Mouse (Mus musculus) layer of hippocampus, postnatal 36 days (tissue): ENCODE measurements around the gene Sult3a1. TPM values are rescaled to one million over a fixed set of nuclear protein-coding genes. Genes with fewer than 3 reads are reported as not detected.
"Not testable (repeated sequence)": the region's sequence is repeated elsewhere in the genome, so short reads cannot be mapped to it uniquely, and the experiment has no call there.

Source experiments
- DNase-seq, 2 experiments: peaks; one replicate each; pipeline ENCODE4 v3.0.0; 2022
- total RNA-seq, 2 experiments: library from RNA; stranded (reverse); gene quantifications; 2 replicates each; pipeline ENCODE4 v1.2.3; 2021

Sult3a1 gene
- not detected for total RNA-seq

GRCm38 (mm10) chr10:33857421-33857820 lies at the start of gene Sult3a1:
TSS of gene Sult3a1 (plus strand) at chr10:33857721.
- no peak for DNase-seq

GRCm38 (mm10) chr10:33811807-33812206 lies 45.7 kb upstream of the Sult3a1 start:
- DNase-seq: no peak

GRCm38 (mm10) chr10:33814266-33814665 lies 43.3 kb upstream of the Sult3a1 start:
- no peak for DNase-seq

- no peak for DNase-seq
Measured at GRCm38 (mm10) chr10:33816923-33817322, 40.6 kb upstream of the Sult3a1 start.

GRCm38 (mm10) chr10:33820892-33821291 lies 36.6 kb upstream of the Sult3a1 start:
- no peak for DNase-seq

GRCm38 (mm10) chr10:33865994-33866393 lies 8.5 kb downstream of the Sult3a1 start:
- DNase-seq: no peak

GRCm38 (mm10) chr10:33870441-33870840 lies 12.9 kb downstream of the Sult3a1 start:
- no peak for DNase-seq

GRCm38 (mm10) chr10:33872672-33873398 lies 15.3 kb downstream of the Sult3a1 start:
- no peak for DNase-seq

GRCm38 (mm10) chr10:33882411-33882810 lies 24.9 kb downstream of the Sult3a1 start:
- DNase-seq: not testable (repeated sequence)

GRCm38 (mm10) chr10:33901520-33901919 lies 44.0 kb downstream of the Sult3a1 start:
- not testable (repeated sequence) for DNase-seq

GRCm38 (mm10) chr10:33904530-33905481 lies 47.3 kb downstream of the Sult3a1 start, which contains the start of gene Rsph4a:
TSS of gene Rsph4a (plus strand) at chr10:33905111.
- peak; percentile 57 to 59 for DNase-seq

- peak in 1 of 2 experiments; percentile 2 for DNase-seq
Measured at GRCm38 (mm10) chr10:33905489-33905888, 48.0 kb downstream of the Sult3a1 start.

Other genes starting within 250 kb of the Sult3a1 start
- 100 to 1,000 TPM in 1 of 2 experiments, 10 to 100 TPM in 1; 93.5 to 105 TPM for gene Clvs2, start 233.0 kb upstream of the Sult3a1 start, total RNA-seq
- gene Sult3a2, start 71.0 kb upstream of the Sult3a1 start, total RNA-seq: 1 to 10 TPM in 1 of 2 experiments, under 1 TPM in 1; 0.71 to 2.0 TPM
- 1 to 10 TPM; 4.2 to 4.4 TPM for gene Rsph4a, start 47.4 kb downstream of the Sult3a1 start, total RNA-seq
- gene Zup1, start 93.5 kb downstream of the Sult3a1 start, total RNA-seq: 10 to 100 TPM; 15.1 to 16.8 TPM
- gene Rwdd1, start 161.9 kb downstream of the Sult3a1 start, total RNA-seq: 100 to 1,000 TPM; 101 to 103 TPM
- not detected for gene Trappc3l, start 179.9 kb downstream of the Sult3a1 start, total RNA-seq
- not detected for gene Calhm4, start 186.6 kb downstream of the Sult3a1 start, total RNA-seq
- gene Calhm5, start 238.8 kb downstream of the Sult3a1 start, total RNA-seq: 1 to 10 TPM; 3.4 to 4.3 TPM